Mouse (Mus musculus) forebrain, embryonic 16.5 days (tissue): ENCODE measurements around the gene Il1r1. TPM values are rescaled to one million over a fixed set of nuclear protein-coding genes. Genes with fewer than 3 reads are reported as not detected.

ENCODE experiments used
- ATAC-seq: fragments of 200-750 bp; cut with Nextera tagmentation; 2 replicates; pipeline ENCODE4 v1.8.0; 2017; ENCODE audit warnings: mild to moderate bottlenecking, moderate library complexity
- H3K27ac ChIP-seq: fragments of 300-500 bp; sonication (generic); 2 replicates; pipeline ENCODE4 v1.5.1; 2014; ENCODE audit warnings: low read length, control low read depth
- H3K27me3 ChIP-seq: fragments of 300-500 bp; sonication (generic); replicated peaks from 2 replicates; pipeline ENCODE4 v1.6.1; 2014; ENCODE audit warnings: low read length; ENCODE audit not compliant: control insufficient read depth, insufficient read depth
- H3K36me3 ChIP-seq: fragments of 300-500 bp; sonication (generic); 2 replicates; pipeline ENCODE4 v1.6.1; 2014; ENCODE audit not compliant: control insufficient read depth, insufficient read depth
- H3K4me1 ChIP-seq: fragments of 300-500 bp; sonication (generic); replicated peaks from 2 replicates; pipeline ENCODE4 v1.6.1; 2014; ENCODE audit warnings: low read length; ENCODE audit not compliant: control insufficient read depth, insufficient read depth
- H3K4me2 ChIP-seq: fragments of 300-500 bp; sonication (generic); 2 replicates; pipeline ENCODE4 v1.6.1; 2014; ENCODE audit warnings: mild to moderate bottlenecking, low read length, control low read depth
- H3K4me3 ChIP-seq: fragments of 300-500 bp; sonication (generic); replicated peaks from 2 replicates; pipeline ENCODE4 v1.5.1; 2014; ENCODE audit warnings: mild to moderate bottlenecking, low read length, control low read depth
- H3K9ac ChIP-seq: fragments of 300-500 bp; sonication (generic); replicated peaks from 2 replicates; pipeline ENCODE4 v1.6.1; 2014; ENCODE audit warnings: low read depth, low read length, control low read depth
- H3K9me3 ChIP-seq: fragments of 300-500 bp; sonication (generic); 2 replicates; pipeline ENCODE4 v1.6.1; 2016; ENCODE audit warnings: low read length; ENCODE audit not compliant: control insufficient read depth
- WGBS: fragments of 180-500 bp; shearing (Covaris S2); extraction: QIAGEN DNeasy Blood & Tissue Kit; methylation state at CpG from one replicate; pipeline ENCODE4 v1.1.7; 2014; 5-methylcytosine and 5-hydroxymethylcytosine counted together
- polyA plus RNA-seq: library from polyadenylated mRNA; unstranded; fragments of >200 nt; fragmentation: Nextera tagmentation; extraction: Ambion mirVana; gene quantifications from 2 replicates; pipeline ENCODE4 v1.2.1, GENCODE M21; 2015

Il1r1 gene
- polyA plus RNA-seq, 1 experiment from 2014 or later: 0.44 TPM

GRCm38 (mm10) chr1:40329526-40329925, 104.6 kb downstream of the Il1r1 start:
- WGBS: 78% methylated on average over 1 of the region's 1 CpGs
- Histone ChIP-seq H3K4me1 (peaks cover 10% of the 10 kb centered on the region), H3K36me3 (no peaks in the 10 kb centered on the region), H3K27me3 (peaks cover 16% of the 10 kb centered on the region), H3K27ac (no peak overlapping the region), H3K9ac (no peak overlapping the region), H3K4me2 (no peak overlapping the region), H3K9me3 (no peaks in the 10 kb centered on the region), H3K4me3 (no peak overlapping the region)
- no peak for ATAC-seq

GRCm38 (mm10) chr1:40330181-40330580, 105.3 kb downstream of the Il1r1 start:
- H3K4me3 ChIP-seq: no peak overlapping the region
- peaks cover 8% of the 10 kb centered on the region for H3K4me1 ChIP-seq
- H3K36me3 ChIP-seq: no peaks in the 10 kb centered on the region
- peaks cover 11% of the 10 kb centered on the region for H3K27me3 ChIP-seq
- no peak overlapping the region for H3K9ac ChIP-seq
- WGBS: 82% methylated on average over 8 of the region's 8 CpGs
- no peak overlapping the region for H3K27ac ChIP-seq
- H3K4me2 ChIP-seq: no peak overlapping the region
- no peak for ATAC-seq
- no peaks in the 10 kb centered on the region for H3K9me3 ChIP-seq

DNA sequence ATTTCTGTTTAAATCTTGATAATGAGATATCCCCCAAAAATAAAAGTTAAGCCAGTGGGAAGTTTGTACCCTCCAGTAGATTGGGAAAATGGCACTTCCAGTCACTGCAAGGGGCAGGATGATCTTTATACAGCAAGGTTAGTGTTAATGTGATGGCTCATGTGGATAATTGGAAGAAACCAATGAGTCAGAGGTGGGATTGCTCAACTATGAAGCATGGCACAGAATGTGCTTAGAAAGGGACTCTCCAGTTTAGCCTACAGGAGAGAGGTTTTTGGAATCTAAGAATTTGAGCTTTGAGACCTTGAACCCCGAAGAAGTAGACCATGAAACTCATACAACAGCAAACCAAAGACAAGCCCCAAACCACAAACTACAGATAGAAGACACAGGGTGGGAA, 114.5 kb downstream of the Il1r1 start:
- ATAC-seq: no peak
- 87% methylated on average over 1 of the region's 1 CpGs for WGBS
- no peaks in the 10 kb centered on the region for H3K27me3 ChIP-seq

GRCm38 (mm10) chr1:40340102-40340501, 115.2 kb downstream of the Il1r1 start:
- H3K27ac ChIP-seq: no peak overlapping the region
- no peak for ATAC-seq
- no peaks in the 10 kb centered on the region for H3K4me1 ChIP-seq
- WGBS: 80% methylated on average over 4 of the region's 4 CpGs
- no peaks in the 10 kb centered on the region for H3K9me3 ChIP-seq
- H3K9ac ChIP-seq: no peak overlapping the region
- H3K4me3 ChIP-seq: no peak overlapping the region
- no peaks in the 10 kb centered on the region for H3K36me3 ChIP-seq
- no peaks in the 10 kb centered on the region for H3K27me3 ChIP-seq
- no peak overlapping the region for H3K4me2 ChIP-seq

More for the DNA sequence above, 114.5 kb downstream of the Il1r1 start:
- Histone ChIP-seq H3K4me3 (no peak overlapping the region), H3K4me1 (no peaks in the 10 kb centered on the region), H3K36me3 (no peaks in the 10 kb centered on the region), H3K9ac (no peak overlapping the region), H3K4me2 (no peak overlapping the region), H3K27ac (no peak overlapping the region), H3K9me3 (no peaks in the 10 kb centered on the region)

DNA sequence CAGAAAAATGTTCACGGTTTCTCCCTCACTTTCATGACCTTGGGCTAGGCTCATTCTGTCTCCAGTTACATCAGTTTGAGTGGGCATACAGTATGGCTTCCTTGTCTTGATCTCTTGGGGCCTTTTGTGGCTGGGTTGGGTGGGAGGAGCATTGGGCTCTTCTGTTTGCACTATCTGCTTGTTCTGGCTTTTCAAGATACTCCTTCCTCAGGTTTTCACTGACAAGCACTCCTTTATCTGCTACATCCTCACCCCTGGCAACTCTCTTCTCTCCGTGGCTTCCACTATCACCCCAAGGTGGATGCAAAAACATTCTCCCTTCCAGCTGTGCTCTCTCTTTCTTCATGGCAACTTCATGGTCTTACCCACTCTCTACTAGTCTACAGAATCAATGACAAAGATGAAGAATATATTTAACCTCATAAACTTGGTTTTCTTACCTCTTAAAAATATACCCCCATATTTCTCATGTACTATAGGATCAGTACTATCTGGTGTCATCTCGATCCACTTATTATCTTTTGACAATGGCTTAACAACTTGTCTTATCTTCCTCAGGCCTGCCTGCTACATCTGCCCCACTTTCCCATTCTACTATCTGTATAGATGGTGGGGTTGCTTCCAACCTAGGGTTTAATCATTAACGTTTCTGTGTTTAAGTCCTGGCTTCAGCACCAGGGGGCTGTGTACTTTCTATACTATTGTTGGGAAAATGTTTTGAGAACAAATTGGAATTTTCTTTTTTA, 127.5 kb downstream of the Il1r1 start:
- Histone ChIP-seq H3K36me3 (no peaks in the 10 kb centered on the region), H3K4me2 (no peak overlapping the region), H3K9me3 (no peaks in the 10 kb centered on the region), H3K4me1 (no peaks in the 10 kb centered on the region), H3K27ac (no peak overlapping the region), H3K27me3 (no peaks in the 10 kb centered on the region), H3K9ac (no peak overlapping the region), H3K4me3 (no peak overlapping the region)
- 82% methylated on average over 4 of the region's 4 CpGs for WGBS
- no peak for ATAC-seq

DNA sequence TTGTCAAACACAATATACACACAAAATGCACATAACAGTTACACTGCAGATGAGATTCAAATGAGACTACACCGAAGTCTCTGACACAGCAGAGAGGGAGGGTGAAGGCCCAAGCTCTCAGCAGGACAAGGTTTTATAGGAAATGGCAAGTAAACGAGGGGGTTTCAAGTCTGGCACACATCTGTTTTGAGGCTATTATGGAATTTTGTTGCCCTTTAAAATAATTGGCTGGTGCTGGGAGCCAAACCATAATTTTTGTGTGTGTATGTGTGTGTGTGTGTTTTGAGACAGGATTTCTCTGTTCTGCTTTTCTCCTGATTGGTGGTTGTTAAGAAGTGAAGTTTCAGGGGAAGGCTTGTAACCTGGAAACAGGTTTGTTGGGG, 128.0 kb downstream of the Il1r1 start:
- Histone ChIP-seq H3K4me2 (no peak overlapping the region), H3K9ac (no peak overlapping the region), H3K4me1 (no peaks in the 10 kb centered on the region), H3K27ac (no peak overlapping the region), H3K9me3 (no peaks in the 10 kb centered on the region), H3K27me3 (no peaks in the 10 kb centered on the region), H3K36me3 (no peaks in the 10 kb centered on the region), H3K4me3 (no peak overlapping the region)
- 53% methylated on average over 2 of the region's 2 CpGs for WGBS
- ATAC-seq: no peak

GRCm38 (mm10) chr1:40354665-40355064, 129.8 kb downstream of the Il1r1 start:
- no peak overlapping the region for H3K27ac ChIP-seq
- H3K27me3 ChIP-seq: no peaks in the 10 kb centered on the region
- WGBS: 94% methylated on average over 3 of the region's 3 CpGs
- H3K4me3 ChIP-seq: no peak overlapping the region
- no peak overlapping the region for H3K9ac ChIP-seq
- no peak overlapping the region for H3K4me2 ChIP-seq
- no peaks in the 10 kb centered on the region for H3K4me1 ChIP-seq
- no peaks in the 10 kb centered on the region for H3K9me3 ChIP-seq
- no peaks in the 10 kb centered on the region for H3K36me3 ChIP-seq
- ATAC-seq: no peak

DNA sequence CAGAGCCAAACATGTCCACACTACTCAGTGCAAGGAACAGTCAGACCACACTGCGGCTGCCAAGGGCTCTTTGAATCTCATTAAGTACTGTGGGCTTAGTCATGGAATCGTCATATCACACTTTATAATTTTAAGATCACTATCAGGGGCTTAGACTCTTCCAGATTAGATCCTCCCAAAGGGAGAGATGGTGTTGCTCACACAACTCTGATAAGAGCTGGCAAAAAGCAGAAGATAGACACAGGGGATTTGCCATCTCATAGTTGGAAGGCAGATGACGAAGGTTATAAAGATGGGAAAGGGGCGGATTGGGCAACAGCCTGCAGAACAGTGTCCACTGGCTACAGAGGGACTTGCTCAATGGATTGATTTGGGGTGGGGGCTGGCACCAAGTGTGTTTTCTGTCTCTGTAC, 130.6 kb downstream of the Il1r1 start:
- WGBS: 89% methylated on average over 4 of the region's 4 CpGs
- no peak overlapping the region for H3K4me2 ChIP-seq
- H3K36me3 ChIP-seq: no peaks in the 10 kb centered on the region

GRCm38 (mm10) chr1:40355904-40356521, 131.1 kb downstream of the Il1r1 start:
- no peaks in the 10 kb centered on the region for H3K9me3 ChIP-seq
- no peak overlapping the region for H3K4me2 ChIP-seq
- H3K36me3 ChIP-seq: no peaks in the 10 kb centered on the region
- no peak overlapping the region for H3K27ac ChIP-seq
- H3K4me1 ChIP-seq: no peaks in the 10 kb centered on the region
- H3K4me3 ChIP-seq: no peak overlapping the region
- H3K9ac ChIP-seq: no peak overlapping the region
- H3K27me3 ChIP-seq: no peaks in the 10 kb centered on the region
- no peak for ATAC-seq
- 85% methylated on average over 10 of the region's 10 CpGs for WGBS

More for the DNA sequence above, 130.6 kb downstream of the Il1r1 start:
- no peaks in the 10 kb centered on the region for H3K4me1 ChIP-seq
- ATAC-seq: no peak
- no peaks in the 10 kb centered on the region for H3K9me3 ChIP-seq
- H3K9ac ChIP-seq: no peak overlapping the region
- H3K27ac ChIP-seq: no peak overlapping the region
- H3K27me3 ChIP-seq: no peaks in the 10 kb centered on the region
- no peak overlapping the region for H3K4me3 ChIP-seq
